Mouse (Mus musculus): ENCODE results near the gene Wbp2. TPM values are rescaled to one million over a fixed set of nuclear protein-coding genes. Genes with fewer than 3 reads are reported as not detected.

Wbp2 gene
- polyA plus RNA-seq, 2 experiments = 57.7 to 58.6 TPM

GRCm38 (mm10) chr11:116109441-116110081, 22.8 kb upstream of the Wbp2 start:
- 3% methylated on average over 65 of the region's 70 CpGs for WGBS
- no peaks in the 10 kb centered on the region for H3K9me3 ChIP-seq (ENCODE audit: control insufficient read depth, low read length)
- H3K4me1 ChIP-seq (ENCODE audit: control insufficient read depth, insufficient read depth, low read length) = peaks cover 29% of the 10 kb centered on the region
- H3K9ac ChIP-seq (ENCODE audit: low read depth, low read length, severe bottlenecking) = peak overlapping the region; percentile 61
- no peak for ATAC-seq (ENCODE audit: low FRiP score, low read depth)
- H3K36me3 ChIP-seq (ENCODE audit: control insufficient read depth, insufficient read depth, low read length) = no peaks in the 10 kb centered on the region
- peak overlapping the region; percentile 46 for H3K27ac ChIP-seq (replicated peaks; ENCODE audit: low read depth, low read length)
- peak overlapping the region; percentile 52 for H3K4me3 ChIP-seq (replicated peaks; ENCODE audit: low read length)
- H3K27me3 ChIP-seq (ENCODE audit: control insufficient read depth, insufficient read depth, low read length) = peaks cover 48% of the 10 kb centered on the region
- no peak for TF ChIP-seq POLR2A (IDR thresholded peaks at IDR 0.05; ENCODE audit: borderline replicate concordance, extremely low read depth, insufficient read depth, insufficient read length)
- peak overlapping the region; percentile 69 for H3K4me2 ChIP-seq (replicated peaks; ENCODE audit: low read depth, low read length, severe bottlenecking)
- DNase-seq (ENCODE audit: low spot score) = no peak

DNA sequence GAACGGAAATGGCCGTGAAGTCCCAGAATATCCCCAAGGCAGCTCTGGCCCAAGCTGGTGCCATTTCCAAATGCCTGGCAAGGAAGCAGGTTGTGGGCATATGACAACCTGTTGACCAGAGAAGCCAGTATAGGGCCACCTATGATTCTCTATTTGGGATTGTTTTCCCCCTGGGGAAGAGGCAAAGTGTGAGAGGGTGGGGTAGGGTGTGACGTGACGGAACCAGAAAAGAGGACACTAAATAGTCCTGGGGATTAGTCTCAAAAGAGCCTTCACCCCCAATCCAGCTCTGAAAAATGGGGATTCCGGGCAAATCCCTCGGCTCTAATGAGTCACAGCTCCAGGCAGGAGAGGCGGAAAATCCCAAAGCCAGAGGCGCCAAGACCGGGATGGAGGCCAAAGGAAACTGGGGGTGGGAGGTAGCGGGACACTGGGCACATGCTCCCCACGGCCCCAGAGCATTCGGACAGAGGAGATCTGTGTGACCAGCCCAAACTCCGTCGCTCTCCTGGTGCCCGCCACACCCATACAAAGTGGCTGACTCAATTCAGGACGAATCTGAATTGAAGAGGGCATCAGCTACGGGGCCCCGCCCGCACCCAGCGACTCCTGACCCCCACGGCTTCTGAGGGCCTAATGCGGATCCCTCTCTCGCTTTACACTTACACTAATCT, 21.8 kb upstream of the Wbp2 start:
- peak overlapping the region; percentile 52 for H3K4me3 ChIP-seq (replicated peaks; ENCODE audit: low read length)
- ATAC-seq (ENCODE audit: low FRiP score, low read depth) (no peak), DNase-seq (ENCODE audit: low spot score) (peak; percentile 39)
- peaks cover 48% of the 10 kb centered on the region for H3K27me3 ChIP-seq (ENCODE audit: control insufficient read depth, insufficient read depth, low read length)
- peak overlapping the region; percentile 61 for H3K9ac ChIP-seq (ENCODE audit: low read depth, low read length, severe bottlenecking)
- peaks cover 39% of the 10 kb centered on the region for H3K4me1 ChIP-seq (ENCODE audit: control insufficient read depth, insufficient read depth, low read length)
- peak overlapping the region; percentile 69 for H3K4me2 ChIP-seq (replicated peaks; ENCODE audit: low read depth, low read length, severe bottlenecking)
- no peaks in the 10 kb centered on the region for H3K9me3 ChIP-seq (ENCODE audit: control insufficient read depth, low read length)
- peak overlapping the region; percentile 15; the same call in 1 of the 2 replicates for H3K27ac ChIP-seq (replicated peaks; ENCODE audit: low read depth, low read length)
- TF ChIP-seq POLR2A (IDR thresholded peaks at IDR 0.05; ENCODE audit: borderline replicate concordance, extremely low read depth, insufficient read depth, insufficient read length) = no peak
- no peaks in the 10 kb centered on the region for H3K36me3 ChIP-seq (ENCODE audit: control insufficient read depth, insufficient read depth, low read length)
- 10% methylated on average over 23 of the region's 23 CpGs for WGBS

GRCm38 (mm10) chr11:116107777-116108285, 21.0 kb upstream of the Wbp2 start:
- ATAC-seq (ENCODE audit: low FRiP score, low read depth) (no peak), DNase-seq (ENCODE audit: low spot score) (no peak)
- Histone ChIP-seq H3K9me3 (ENCODE audit: control insufficient read depth, low read length) (no peaks in the 10 kb centered on the region), H3K4me3 (replicated peaks; ENCODE audit: low read length) (peak overlapping the region; percentile 52), H3K4me1 (ENCODE audit: control insufficient read depth, insufficient read depth, low read length) (peaks cover 43% of the 10 kb centered on the region), H3K27ac (replicated peaks; ENCODE audit: low read depth, low read length) (no peak overlapping the region), H3K9ac (ENCODE audit: low read depth, low read length, severe bottlenecking) (peak overlapping the region; percentile 40; the same call in 1 of the 2 replicates), H3K36me3 (ENCODE audit: control insufficient read depth, insufficient read depth, low read length) (no peaks in the 10 kb centered on the region), H3K4me2 (replicated peaks; ENCODE audit: low read depth, low read length, severe bottlenecking) (peak overlapping the region; percentile 69), H3K27me3 (ENCODE audit: control insufficient read depth, insufficient read depth, low read length) (peaks cover 48% of the 10 kb centered on the region)
- no peak for TF ChIP-seq POLR2A (IDR thresholded peaks at IDR 0.05; ENCODE audit: borderline replicate concordance, extremely low read depth, insufficient read depth, insufficient read length)
- WGBS = 13% methylated on average over 17 of the region's 19 CpGs

- Histone ChIP-seq H3K4me1 (ENCODE audit: control insufficient read depth, insufficient read depth, low read length) (peaks cover 47% of the 10 kb centered on the region), H3K4me2 (replicated peaks; ENCODE audit: low read depth, low read length, severe bottlenecking) (peak overlapping the region; percentile 69), H3K9ac (ENCODE audit: low read depth, low read length, severe bottlenecking) (peak overlapping the region; percentile 40; the same call in 1 of the 2 replicates), H3K4me3 (replicated peaks; ENCODE audit: low read length) (peak overlapping the region; percentile 52), H3K36me3 (ENCODE audit: control insufficient read depth, insufficient read depth, low read length) (no peaks in the 10 kb centered on the region), H3K27me3 (ENCODE audit: control insufficient read depth, insufficient read depth, low read length) (peaks cover 48% of the 10 kb centered on the region), H3K9me3 (ENCODE audit: control insufficient read depth, low read length) (no peaks in the 10 kb centered on the region), H3K27ac (replicated peaks; ENCODE audit: low read depth, low read length) (no peak overlapping the region)
- WGBS = 25% methylated on average over 13 of the region's 14 CpGs
- TF ChIP-seq POLR2A (IDR thresholded peaks at IDR 0.05; ENCODE audit: borderline replicate concordance, extremely low read depth, insufficient read depth, insufficient read length) = no peak
- DNase-seq (ENCODE audit: low spot score) (no peak), ATAC-seq (ENCODE audit: low FRiP score, low read depth) (no peak)
Measured at GRCm38 (mm10) chr11:116106963-116107776, 20.4 kb upstream of the Wbp2 start.

Data from limb, embryonic 14.5 days (tissue).